8 mouse cellular contexts compared by ENCODE assay signal in genomic region chr16:18426215-18426791, GRCm38 (mm10). TPM values are rescaled to one million over a fixed set of nuclear protein-coding genes. Genes with fewer than 3 reads are reported as not detected.
DNase-seq lines count a peak whose midpoint lies in the region; ATAC-seq and TF ChIP-seq lines count a peak whose summit lies in the region.

Gene Txnrd2 (plus strand): TSS chr16:18426384.

- peak within 1 kb of the TSS; percentile 84 for H3K4me3 ChIP-seq in hindbrain, embryonic 15.5 days
- peak within 1 kb of the TSS; percentile 92 for H3K4me3 ChIP-seq in left cerebral cortex, adult 2 months

- peak; percentile 45 for ATAC-seq in Patski
- ATAC-seq in hindbrain, embryonic 15.5 days (ENCODE audit: low FRiP score, low read depth), result peak; percentile 85
- ATAC-seq in megakaryocyte, adult 5-6 weeks (ENCODE audit: poor library complexity, severe bottlenecking), result peak; percentile 91

- POLR2A ChIA-PET in Patski (lab: Charles Lee), result interaction anchor here (2.0 kb wide), 1 partner anchor 21 kb away, joined by 4 read pairs; no protein-coding TSS in a partner anchor

- H3K27ac ChIP-seq in hindbrain, embryonic 15.5 days (replicated peaks), result peak within 1 kb of the TSS; percentile 77
- peak within 1 kb of the TSS; percentile 97 for H3K27ac ChIP-seq in left cerebral cortex, adult 2 months

- peak; percentile 94 for TF ChIP-seq CTCF in Patski (IDR thresholded peaks at IDR 0.05)
- peak; percentile 48 for TF ChIP-seq CTCF in left cerebral cortex, adult 2 months (IDR thresholded peaks at IDR 0.05)

- CTCF ChIA-PET in Patski (lab: Charles Lee), result interaction anchor here (1.1 to 1.4 kb wide), 2 partner anchors 33 to 73 kb away, joined by 3 to 5 read pairs; no protein-coding TSS in a partner anchor

- H3K4me1 ChIP-seq in hindbrain, embryonic 15.5 days (replicated peaks), result peaks cover 36% of the 10 kb centered on the region

- intact Hi-C loops in left cerebral cortex, adult 2 months (cut with DNase I), result loop anchor here (5.0 kb wide), 2 partner anchors 79 to 191 kb away; partner anchors contain the start of genes Arvcf and Tango2

- no peak for DNase-seq in Patski (ENCODE audit: low read depth, low spot score)
- peak; percentile 85 to 86 for DNase-seq in cerebellum, postnatal 25 days
- peak; percentile 76 for DNase-seq in gastrocnemius, adult 18-20 months (ENCODE audit: low spot score)
- DNase-seq in left cerebral cortex, adult 2 months (ENCODE audit: extremely low spot score in 1 of 2, low spot score in 2 of 2), result peak; percentile 77 to 81
- DNase-seq in right cerebral cortex, adult 18-20 months, result peak; percentile 80
- DNase-seq in urinary bladder, postnatal 10 days (ENCODE audit: low spot score), result peak; percentile 48

- H3K4me2 ChIP-seq in hindbrain, embryonic 15.5 days, result peak within 1 kb of the TSS; percentile 81

- in situ Hi-C loops in Patski (cut with MboI; ENCODE audit: low pct_unique_long_range_greater_than_20kb), result no loop called here

- no peaks in the 10 kb centered on the region for H3K27me3 ChIP-seq in Patski
- no peaks in the 10 kb centered on the region for H3K27me3 ChIP-seq in hindbrain, embryonic 15.5 days

- WGBS in hindbrain, embryonic 15.5 days, result under 1% methylated on average over 52 of the region's 52 CpGs

- peaks cover 16% of the 10 kb centered on the region for H3K36me3 ChIP-seq in hindbrain, embryonic 15.5 days

- H3K9me3 ChIP-seq in hindbrain, embryonic 15.5 days, result no peaks in the 10 kb centered on the region

- H3K9ac ChIP-seq in hindbrain, embryonic 15.5 days, result peak within 1 kb of the TSS; percentile 87

RNA-seq across cellular contexts. Expression of gene Txnrd2, which starts in this region (rescaled TPM):
- 25.2 TPM for polyA plus RNA-seq in Patski (2021)
- 10 to 100 TPM; 19.8 to 20.8 TPM for total RNA-seq in gastrocnemius, adult 18-20 months (2021)
- 31.0 and 31.7 TPM in 2 replicates for polyA plus RNA-seq in hindbrain, embryonic 15.5 days (2015; fragmentation: Nextera tagmentation; extraction: Ambion mirVana)
- 10 to 100 TPM; 18.2 to 22.5 TPM for total RNA-seq in left cerebral cortex, adult 2 months (2021)
- 10.3 and 11.8 TPM in 2 replicates for total RNA-seq in megakaryocyte, adult 5-6 weeks (2015)
- total RNA-seq in megakaryocyte, adult 5-6 weeks (2017), result 7.0 and 9.3 TPM in 2 replicates
